Mouse (Mus musculus): ENCODE results near the gene Xpo5. TPM values are rescaled to one million over a fixed set of nuclear protein-coding genes. Genes with fewer than 3 reads are reported as not detected.

Xpo5 gene
- polyA plus RNA-seq (2021; fragmentation: Nextera tagmentation) = 8.4 and 8.7 TPM in 2 replicates
- long read RNA-seq, experiment 1, full-length matches to known transcripts = 5 of 16 reads
- long read RNA-seq, experiment 1, partial matches to known transcripts = 11 of 16 reads
- long read RNA-seq, experiment 1, other reads (novel, unspliced or antisense) = 0 of 16 reads
- long read RNA-seq, experiment 2, full-length matches to known transcripts = 38 of 63 reads
- long read RNA-seq, experiment 2, partial matches to known transcripts = 21 of 63 reads
- long read RNA-seq, experiment 2, other reads (novel, unspliced or antisense) = 4 of 63 reads

GRCm38 (mm10) chr17:46202421-46203071, at the start of gene Xpo5, which contains the start of gene Polh:
TSS of gene Xpo5 (plus strand) at chr17:46202782.
TSS of gene Polh (minus strand) at chr17:46202645.

GRCm38 (mm10) chr17:46152847-46153782, 49.5 kb upstream of the Xpo5 start, which contains the start of gene Mad2l1bp:
TSS of gene Mad2l1bp (minus strand) at chr17:46153553.

GRCm38 (mm10) chr17:46160686-46161085, 41.9 kb upstream of the Xpo5 start, which contains the start of gene Gtpbp2:
TSS of gene Gtpbp2 (plus strand) at chr17:46161032.

GRCm38 (mm10) chr17:46247512-46248188, 45.1 kb downstream of the Xpo5 start, which contains the start of the genes Polr1c and Yipf3:
TSS of gene Polr1c (minus strand) at chr17:46248054.
TSS of gene Yipf3 (plus strand) at chr17:46248080.

GRCm38 (mm10) chr17:46253452-46254084, 51.0 kb downstream of the Xpo5 start, which contains the start of gene Lrrc73:
TSS of gene Lrrc73 (plus strand) at chr17:46253531.

GRCm38 (mm10) chr17:46282483-46283123, 80.0 kb downstream of the Xpo5 start, which contains the start of gene Tjap1:
TSS of gene Tjap1 (minus strand) at chr17:46283026.

Small RNAs within 50 kb of the gene (microRNA-seq; reads per million reads assigned to microRNA genes)
- not detected for gene Mir693

Other genes with a start within 250 kb of the Xpo5 start
- 2.5 and 3.0 TPM in 2 replicates for gene Vegfa, start 170.4 kb upstream of the Xpo5 start, polyA plus RNA-seq (2021; fragmentation: Nextera tagmentation)
- 198 and 201 TPM in 2 replicates for gene Mrps18a, start 91.8 kb upstream of the Xpo5 start, polyA plus RNA-seq (2021; fragmentation: Nextera tagmentation)
- 94.1 and 109 TPM in 2 replicates for gene Rsph9, start 58.6 kb upstream of the Xpo5 start, polyA plus RNA-seq (2021; fragmentation: Nextera tagmentation)
- gene Mad2l1bp, start 49.2 kb upstream of the Xpo5 start, polyA plus RNA-seq (2021; fragmentation: Nextera tagmentation) = 15.0 and 15.3 TPM in 2 replicates
- gene Gtpbp2, start 41.8 kb upstream of the Xpo5 start, polyA plus RNA-seq (2021; fragmentation: Nextera tagmentation) = 5.0 and 6.7 TPM in 2 replicates
- gene Polh, start 137 bp upstream of the Xpo5 start, polyA plus RNA-seq (2021; fragmentation: Nextera tagmentation) = 2.2 and 3.6 TPM in 2 replicates
- gene Polr1c, start 45.3 kb downstream of the Xpo5 start, polyA plus RNA-seq (2021; fragmentation: Nextera tagmentation) = 36.0 and 40.2 TPM in 2 replicates
- 178 and 188 TPM in 2 replicates for gene Yipf3, start 45.3 kb downstream of the Xpo5 start, polyA plus RNA-seq (2021; fragmentation: Nextera tagmentation)
- gene Lrrc73, start 50.7 kb downstream of the Xpo5 start, polyA plus RNA-seq (2021; fragmentation: Nextera tagmentation) = 10.2 and 12.3 TPM in 2 replicates
- gene Tjap1, start 80.2 kb downstream of the Xpo5 start, polyA plus RNA-seq (2021; fragmentation: Nextera tagmentation) = 10.8 and 16.4 TPM in 2 replicates
- gene Dlk2, start 94.6 kb downstream of the Xpo5 start, polyA plus RNA-seq (2021; fragmentation: Nextera tagmentation) = 5.4 and 8.6 TPM in 2 replicates
- 2.7 and 3.1 TPM in 2 replicates for gene Abcc10, start 125.6 kb downstream of the Xpo5 start, polyA plus RNA-seq (2021; fragmentation: Nextera tagmentation)
- gene Zfp318, start 180.9 kb downstream of the Xpo5 start, polyA plus RNA-seq (2021; fragmentation: Nextera tagmentation) = 2.5 and 3.3 TPM in 2 replicates
- 0.18 TPM in 1 of 2 replicates, not detected in the other for gene Crip3, start 226.1 kb downstream of the Xpo5 start, polyA plus RNA-seq (2021; fragmentation: Nextera tagmentation)
- gene Slc22a7, start 235.7 kb downstream of the Xpo5 start, polyA plus RNA-seq (2021; fragmentation: Nextera tagmentation) = 0.26 TPM in 1 of 2 replicates, not detected in the other